Mouse (Mus musculus) hindbrain, postnatal 0 days (tissue): Measurements from ENCODE around the gene Bag1. TPM values are rescaled to one million over a fixed set of nuclear protein-coding genes. Genes with fewer than 3 reads are reported as not detected.

Source experiments
- ATAC-seq: fragments of 200-750 bp; cut with Nextera tagmentation; 2 replicates; pipeline ENCODE4 v1.8.0; 2017; ENCODE audit warnings: mild to moderate bottlenecking, moderate TSS enrichment, moderate library complexity
- DNase-seq: peaks from one replicate; pipeline ENCODE4 v3.0.0-alpha.2; 2015; ENCODE audit warnings: low spot score
- H3K27ac ChIP-seq: fragments of 300-500 bp; sonication (generic); 2 replicates; pipeline ENCODE4 v1.5.1; 2014; ENCODE audit warnings: mild to moderate bottlenecking
- H3K27me3 ChIP-seq: fragments of 300-500 bp; sonication (generic); 2 replicates; pipeline ENCODE4 v1.6.1; 2014; ENCODE audit warnings: low read length, mixed read lengths; ENCODE audit not compliant: insufficient read depth
- H3K36me3 ChIP-seq: fragments of 300-500 bp; sonication (generic); 2 replicates; pipeline ENCODE4 v1.6.1; 2014; ENCODE audit warnings: low read length, mixed read lengths; ENCODE audit not compliant: insufficient read depth
- H3K4me1 ChIP-seq: fragments of 300-500 bp; sonication (generic); 2 replicates; pipeline ENCODE4 v1.6.1; 2014; ENCODE audit warnings: antibody characterized with exemption, low read length, mixed read lengths; ENCODE audit not compliant: insufficient read depth
- H3K4me2 ChIP-seq: fragments of 300-500 bp; sonication (generic); 2 replicates; pipeline ENCODE4 v1.6.1; 2014; ENCODE audit warnings: low read depth, mild to moderate bottlenecking, low read length, moderate library complexity, mixed read lengths
- H3K4me3 ChIP-seq: fragments of 300-500 bp; sonication (generic); 2 replicates; pipeline ENCODE4 v1.5.1; 2014; ENCODE audit warnings: low read length
- H3K9ac ChIP-seq: fragments of 300-500 bp; sonication (generic); replicated peaks from 2 replicates; pipeline ENCODE4 v1.6.1; 2014; ENCODE audit warnings: mild to moderate bottlenecking, low read length, moderate library complexity, mixed read lengths
- H3K9me3 ChIP-seq: fragments of 300-500 bp; sonication (generic); 2 replicates; pipeline ENCODE4 v1.6.1; 2016; ENCODE audit warnings: low read length, mixed read lengths
- CTCF ChIP-seq: IDR thresholded peaks from 2 replicates; pipeline ENCODE4 v1.5.1; 2016; ENCODE audit warnings: antibody characterized with exemption, control low read depth, low read depth
- WGBS: fragments of 180-500 bp; shearing (Covaris S2); extraction: QIAGEN DNeasy Blood & Tissue Kit; methylation state at CpG from one replicate; pipeline ENCODE4 v1.1.7; 2014; 5-methylcytosine and 5-hydroxymethylcytosine counted together
- microRNA-seq, 2 experiments: library from miRNA; unstranded; fragments of <30 nt; microRNA quantifications; one replicate each; pipeline ENCODE4; 2016
- polyA plus RNA-seq: library from polyadenylated mRNA; unstranded; fragments of >200 nt; fragmentation: Nextera tagmentation; extraction: Ambion mirVana; gene quantifications from 2 replicates; pipeline ENCODE4 v1.2.1, GENCODE M21; 2015
- total RNA-seq: library from RNA; depleted of rRNA; stranded (reverse); fragments of >200 nt; gene quantifications from 2 replicates; pipeline ENCODE4 v1.2.3, GENCODE M21; 2014; rRNA removed

The Bag1 gene
- total and polyA plus RNA-seq, 2 experiments from 2014 or later, result 57.1 to 183 TPM

- H3K9me3 ChIP-seq, result no peaks in the 10 kb centered on the region
- no peaks in the 10 kb centered on the region for H3K36me3 ChIP-seq
- H3K27ac ChIP-seq, result no peak overlapping the region
- H3K4me1 ChIP-seq, result no peaks in the 10 kb centered on the region
- H3K4me3 ChIP-seq, result no peak overlapping the region
- WGBS, result 62% methylated on average over 5 of the region's 5 CpGs
- H3K27me3 ChIP-seq, result no peaks in the 10 kb centered on the region
- no peak overlapping the region for H3K4me2 ChIP-seq
- H3K9ac ChIP-seq, result no peak overlapping the region
- no peak for DNase-seq
- no peak for ATAC-seq
- TF ChIP-seq CTCF, result no peak
Observed at GRCm38 (mm10) chr4:40891206-40891605, 56.9 kb downstream of the Bag1 start.

GRCm38 (mm10) chr4:40889983-40890382, 58.1 kb downstream of the Bag1 start:
- H3K9ac ChIP-seq, result no peak overlapping the region
- H3K36me3 ChIP-seq, result no peaks in the 10 kb centered on the region
- no peak overlapping the region for H3K27ac ChIP-seq
- H3K4me1 ChIP-seq, result no peaks in the 10 kb centered on the region
- WGBS, result 86% methylated on average over 4 of the region's 4 CpGs
- TF ChIP-seq CTCF, result no peak
- ATAC-seq (no peak), DNase-seq (no peak)
- H3K27me3 ChIP-seq, result no peaks in the 10 kb centered on the region
- no peak overlapping the region for H3K4me3 ChIP-seq
- no peaks in the 10 kb centered on the region for H3K9me3 ChIP-seq
- no peak overlapping the region for H3K4me2 ChIP-seq

- Histone ChIP-seq H3K36me3 (no peaks in the 10 kb centered on the region), H3K4me1 (no peaks in the 10 kb centered on the region), H3K27ac (no peak overlapping the region), H3K4me3 (no peak overlapping the region), H3K4me2 (no peak overlapping the region), H3K27me3 (no peaks in the 10 kb centered on the region), H3K9ac (no peak overlapping the region), H3K9me3 (no peaks in the 10 kb centered on the region)
- ATAC-seq (no peak), DNase-seq (no peak)
- TF ChIP-seq CTCF, result no peak
- WGBS, result 63% methylated on average over 3 of the region's 3 CpGs
Observed at GRCm38 (mm10) chr4:40889252-40889651, 58.8 kb downstream of the Bag1 start.

- no peaks in the 10 kb centered on the region for H3K36me3 ChIP-seq
- no peak overlapping the region for H3K4me3 ChIP-seq
- no peaks in the 10 kb centered on the region for H3K27me3 ChIP-seq
- no peaks in the 10 kb centered on the region for H3K9me3 ChIP-seq
- no peak overlapping the region for H3K4me2 ChIP-seq
- H3K4me1 ChIP-seq, result no peaks in the 10 kb centered on the region
- H3K27ac ChIP-seq, result no peak overlapping the region
- 80% methylated on average over 11 of the region's 11 CpGs for WGBS
- H3K9ac ChIP-seq, result no peak overlapping the region
- DNase-seq (no peak), ATAC-seq (no peak)
- TF ChIP-seq CTCF, result no peak
Observed at GRCm38 (mm10) chr4:40888839-40889238, 59.3 kb downstream of the Bag1 start.

Small RNA genes within 50 kb of the gene (microRNA-seq; reads per million reads assigned to microRNA genes)
- gene Mir3094, result 4.2 to 7.2 reads per million in 2 experiments

Other genes starting within 250 kb of the Bag1 start
- gene Aptx, start 245.1 kb downstream of the Bag1 start, total RNA-seq, result 12.9 and 13.2 TPM in 2 replicates
- gene Aptx, start 245.1 kb downstream of the Bag1 start, polyA plus RNA-seq, result 36.0 and 38.3 TPM in 2 replicates
- 64.4 and 65.3 TPM in 2 replicates for gene Dnaja1, start 226.1 kb downstream of the Bag1 start, total RNA-seq
- gene Dnaja1, start 226.1 kb downstream of the Bag1 start, polyA plus RNA-seq, result 634 and 637 TPM in 2 replicates
- gene Smu1, start 190.4 kb downstream of the Bag1 start, total RNA-seq, result 56.2 and 75.1 TPM in 2 replicates
- 104 and 111 TPM in 2 replicates for gene Smu1, start 190.4 kb downstream of the Bag1 start, polyA plus RNA-seq
- gene B4galt1, start 94.3 kb downstream of the Bag1 start, total RNA-seq, result 14.5 and 14.8 TPM in 2 replicates
- 7.1 and 7.6 TPM in 2 replicates for gene B4galt1, start 94.3 kb downstream of the Bag1 start, polyA plus RNA-seq
- not detected in 2 replicates for gene Spink4, start 28.2 kb downstream of the Bag1 start, total RNA-seq
- gene Spink4, start 28.2 kb downstream of the Bag1 start, polyA plus RNA-seq, result not detected in 2 replicates
- 34.4 and 37.0 TPM in 2 replicates for gene Chmp5, start 113 bp upstream of the Bag1 start, total RNA-seq
- 131 and 137 TPM in 2 replicates for gene Chmp5, start 113 bp upstream of the Bag1 start, polyA plus RNA-seq
- 51.9 and 58.6 TPM in 2 replicates for gene Nfx1, start 22.6 kb upstream of the Bag1 start, total RNA-seq
- gene Nfx1, start 22.6 kb upstream of the Bag1 start, polyA plus RNA-seq, result 63.8 and 66.0 TPM in 2 replicates
- not detected in 2 replicates for gene Aqp7, start 99.8 kb upstream of the Bag1 start, total RNA-seq
- 0.06 TPM in 1 of 2 replicates, not detected in the other for gene Aqp7, start 99.8 kb upstream of the Bag1 start, polyA plus RNA-seq
- gene Aqp3, start 149.9 kb upstream of the Bag1 start, total RNA-seq, result 0.16 and 0.65 TPM in 2 replicates
- gene Aqp3, start 149.9 kb upstream of the Bag1 start, polyA plus RNA-seq, result 0.19 and 0.29 TPM in 2 replicates
- 67.2 and 70.2 TPM in 2 replicates for gene Nol6, start 176.2 kb upstream of the Bag1 start, total RNA-seq
- gene Nol6, start 176.2 kb upstream of the Bag1 start, polyA plus RNA-seq, result 28.4 and 32.4 TPM in 2 replicates
- 27.2 and 30.2 TPM in 2 replicates for gene Ube2r2, start 187.4 kb upstream of the Bag1 start, total RNA-seq
- gene Ube2r2, start 187.4 kb upstream of the Bag1 start, polyA plus RNA-seq, result 47.5 and 47.9 TPM in 2 replicates